Mouse (Mus musculus): ENCODE results near the gene Fam169b.

Fam169b gene

GRCm38 (mm10) chr7:68400516-68400915 lies 126.9 kb downstream of the Fam169b start:
- peak; percentile 13 to 17 for DNase-seq (ENCODE audit: low spot score in 2 of 2)

GRCm38 (mm10) chr7:68408611-68409010 lies 135.0 kb downstream of the Fam169b start:
- DNase-seq (ENCODE audit: low spot score in 2 of 2) = no peak
